Mouse (Mus musculus) mesoderm, embryonic 11.5 days (tissue): ENCODE data around the gene Crtc1.

ENCODE experiments used
- DNase-seq: peaks from one replicate; pipeline ENCODE4 v3.0.0-alpha.2; 2012; ENCODE audit warnings: low read depth, low spot score

The Crtc1 gene

DNA sequence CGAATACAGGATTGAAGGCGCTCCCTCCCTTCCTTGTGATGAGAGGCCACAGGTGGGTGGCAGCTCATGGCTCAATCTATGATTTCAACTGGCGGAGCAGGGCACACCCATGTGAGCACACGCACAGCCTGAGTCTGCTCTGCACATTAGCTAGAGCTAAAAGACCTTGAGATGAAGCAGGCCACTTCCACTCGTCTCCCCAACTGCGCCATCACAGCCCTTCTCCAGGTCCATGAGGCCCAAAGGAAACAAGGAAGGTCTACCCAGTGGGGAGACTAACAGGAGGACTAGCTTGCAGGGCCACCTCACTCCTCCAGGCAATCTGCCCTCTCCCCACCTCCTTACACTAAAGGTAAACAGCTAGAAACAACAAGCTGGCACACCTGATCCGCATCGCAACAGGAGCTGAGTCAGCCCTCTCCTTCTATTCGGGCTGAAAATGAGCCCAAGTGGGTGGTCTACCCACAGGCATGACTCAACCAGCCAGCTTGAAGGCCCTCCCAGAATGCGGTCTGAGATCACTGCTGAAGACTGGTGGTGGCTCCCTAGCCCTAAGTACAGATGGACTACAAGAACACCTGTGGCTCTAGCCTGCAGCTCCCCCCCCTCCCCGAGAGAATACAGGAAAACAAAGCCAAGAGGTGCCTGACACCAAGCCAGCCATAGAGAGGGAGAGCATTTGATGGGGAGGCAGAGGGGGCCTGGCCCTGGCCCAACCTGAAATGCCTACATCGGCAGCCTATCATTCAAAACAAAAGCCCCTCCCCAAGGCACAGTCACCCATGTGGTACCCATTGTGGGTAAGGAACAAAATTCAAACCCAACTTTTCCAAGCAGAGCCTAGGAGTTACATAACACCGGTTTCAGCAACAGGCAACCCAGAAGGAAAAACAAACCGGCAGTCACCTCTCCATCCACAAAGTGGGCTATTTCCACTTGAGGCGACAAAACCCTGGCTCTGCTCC, 88.1 kb downstream of the Crtc1 start:
- DNase-seq, result no peak

DNA sequence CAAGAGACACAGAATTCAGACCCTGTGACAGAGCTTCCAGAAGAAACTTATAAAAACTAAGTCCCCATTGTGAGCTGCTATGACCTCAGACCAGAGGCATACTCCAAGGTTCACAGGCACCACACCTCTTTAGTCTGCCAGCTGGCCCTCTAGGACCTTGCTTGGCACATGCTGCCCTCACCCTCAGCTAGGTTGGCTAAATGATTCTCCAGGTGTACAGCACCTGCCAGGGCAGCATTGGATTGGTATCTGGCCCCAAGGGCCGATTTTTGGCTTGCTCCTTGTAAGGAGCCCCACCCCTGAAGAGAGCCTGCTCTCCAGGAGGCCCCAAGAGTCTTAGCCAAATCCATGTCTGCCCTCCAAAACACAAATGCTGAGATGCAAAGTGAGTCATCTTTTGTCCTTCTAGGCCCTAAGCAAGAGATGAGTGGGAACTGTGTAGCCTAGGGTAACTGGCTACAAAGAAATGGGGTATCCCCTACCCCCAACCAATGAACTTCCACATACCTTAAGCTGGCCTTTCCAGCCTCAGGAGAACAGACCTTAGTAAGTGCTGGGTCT, 91.4 kb downstream of the Crtc1 start:
- no peak for DNase-seq

DNA sequence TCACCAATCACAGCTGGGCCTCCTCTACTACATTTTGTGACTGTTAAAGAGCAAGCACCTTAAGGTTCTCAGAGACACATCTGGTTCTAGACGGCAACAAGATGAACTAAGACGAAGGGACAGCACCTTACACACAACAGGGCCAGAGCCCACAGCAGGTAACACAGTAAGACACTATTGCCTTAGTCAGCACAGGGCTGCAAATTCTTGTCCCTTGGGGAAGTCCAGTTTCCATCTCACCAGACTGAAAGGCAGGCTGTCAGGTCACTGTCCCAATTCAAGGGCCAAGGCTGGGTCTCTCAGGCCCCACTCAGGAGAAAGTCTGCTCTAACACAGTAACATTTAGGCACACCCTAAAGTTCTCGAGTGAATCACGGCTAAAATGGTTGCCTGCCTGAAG, 91.9 kb downstream of the Crtc1 start:
- DNase-seq, result no peak

DNA sequence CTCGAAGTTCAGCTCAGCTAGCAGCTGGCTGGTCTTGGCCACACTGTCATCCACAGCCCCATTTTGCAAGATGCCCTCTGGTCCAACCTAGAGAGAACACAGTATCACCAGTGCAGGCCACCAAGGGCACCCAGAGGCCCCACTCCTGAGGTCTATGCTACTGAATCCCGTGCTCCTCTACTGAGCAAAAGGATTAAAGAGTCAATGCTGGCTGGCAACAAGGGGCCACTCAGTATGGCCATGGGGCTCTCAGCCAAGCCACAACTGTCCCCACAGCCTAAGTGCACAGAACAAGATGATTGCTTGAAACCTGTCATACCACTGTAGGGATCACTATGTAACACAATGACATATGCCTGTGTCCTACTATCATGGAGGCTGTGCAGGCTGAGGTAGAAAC, 95.1 kb downstream of the Crtc1 start:
- no peak for DNase-seq

DNA sequence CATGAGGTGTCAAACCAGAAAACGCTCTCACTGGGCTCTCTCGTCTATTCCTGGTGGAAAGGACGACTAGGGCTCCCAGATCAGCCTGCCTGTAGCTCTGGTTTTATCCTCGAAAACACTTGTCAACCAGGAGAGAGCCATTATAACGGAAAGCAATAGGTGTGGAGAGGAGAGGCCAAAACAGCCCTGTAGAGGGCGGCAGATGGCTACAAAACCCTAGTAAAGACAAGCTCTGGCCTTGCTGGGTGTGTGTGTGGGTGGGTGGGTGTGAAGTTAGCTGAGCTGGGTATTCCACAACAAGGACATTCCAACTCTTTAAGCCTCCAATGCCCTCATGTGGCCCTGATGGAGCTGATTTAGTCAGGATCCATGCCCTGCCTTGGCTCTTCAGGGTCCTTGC, 95.7 kb downstream of the Crtc1 start:
- DNase-seq, result peak; percentile 50

DNA sequence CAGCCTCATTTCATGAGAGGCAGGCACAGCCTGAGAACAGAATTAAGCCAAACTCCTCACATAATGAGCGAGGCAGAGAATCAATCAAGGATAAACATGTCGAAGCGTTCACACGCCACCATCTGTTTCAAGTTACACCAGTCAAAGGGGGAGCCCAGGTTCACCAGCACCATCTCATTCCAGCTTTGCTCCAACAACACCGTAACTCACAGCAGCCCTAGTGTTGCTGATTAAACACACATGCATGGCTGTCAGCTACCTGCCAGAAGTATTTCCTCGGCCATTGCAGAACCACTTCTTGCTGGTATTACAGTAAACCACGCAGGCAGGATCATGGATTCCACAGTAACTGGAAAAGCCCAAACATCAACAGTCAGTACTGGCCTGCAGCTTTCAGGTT, 96.3 kb downstream of the Crtc1 start:
- DNase-seq, result peak; percentile 30

DNA sequence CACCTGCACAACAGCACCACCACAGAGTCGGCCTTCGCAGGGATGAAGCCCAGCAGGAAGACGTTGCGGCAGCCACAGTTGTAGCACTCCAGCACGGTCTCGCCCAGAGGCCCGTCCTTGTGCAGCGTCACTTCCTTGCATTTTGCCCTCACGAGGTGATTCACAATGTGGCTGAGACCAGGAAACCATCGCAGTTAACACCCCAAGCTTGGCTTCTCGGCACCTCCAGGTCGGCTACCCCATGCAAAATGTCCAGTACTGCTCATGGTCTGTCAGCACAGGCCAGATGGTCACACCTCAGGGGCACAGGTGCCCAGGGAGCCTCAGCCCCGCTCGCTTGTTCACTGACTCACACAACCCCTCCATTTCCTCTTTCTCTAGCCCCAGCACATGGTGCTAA, 97.4 kb downstream of the Crtc1 start:
- DNase-seq, result no peak

DNA sequence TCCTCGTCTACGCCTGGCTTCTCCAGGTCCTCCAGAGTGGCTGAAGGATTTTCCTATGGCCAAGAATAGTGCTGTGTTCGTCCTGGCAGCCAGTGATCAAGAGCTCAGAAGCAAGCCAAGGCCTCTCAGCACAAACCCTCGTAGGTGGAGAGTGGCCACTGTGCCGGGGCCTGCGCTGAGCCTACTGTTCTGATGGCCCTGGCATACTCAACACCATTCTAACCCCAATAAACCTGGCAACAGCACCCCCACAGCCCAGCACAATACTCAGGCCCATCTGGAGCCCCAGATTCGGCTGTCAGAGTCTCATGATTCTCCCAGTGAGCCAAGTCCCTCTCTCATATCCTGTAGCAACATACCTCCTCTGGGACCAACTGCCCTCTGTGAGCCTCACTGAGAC, 98.7 kb downstream of the Crtc1 start:
- DNase-seq, result no peak

DNA sequence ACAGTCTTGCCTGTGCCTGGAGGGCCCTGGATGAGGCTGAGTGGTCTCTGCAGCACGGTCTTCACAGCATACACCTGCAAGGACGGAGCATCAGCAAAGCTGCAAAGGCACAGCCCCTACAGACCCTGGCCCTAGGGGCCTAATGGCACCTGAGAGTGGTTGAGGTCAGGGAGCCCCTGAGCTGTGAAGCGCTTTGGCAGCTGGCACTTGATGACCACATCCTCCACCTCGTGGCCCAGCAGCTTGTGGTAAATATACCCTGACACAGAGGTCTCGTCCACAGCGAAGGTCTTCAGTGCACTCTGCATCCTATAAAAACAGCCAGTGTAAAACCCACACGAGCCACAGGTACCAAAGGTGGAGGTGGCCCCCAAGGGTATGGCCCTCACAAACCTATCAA, 100.4 kb downstream of the Crtc1 start:
- DNase-seq, result no peak

DNA sequence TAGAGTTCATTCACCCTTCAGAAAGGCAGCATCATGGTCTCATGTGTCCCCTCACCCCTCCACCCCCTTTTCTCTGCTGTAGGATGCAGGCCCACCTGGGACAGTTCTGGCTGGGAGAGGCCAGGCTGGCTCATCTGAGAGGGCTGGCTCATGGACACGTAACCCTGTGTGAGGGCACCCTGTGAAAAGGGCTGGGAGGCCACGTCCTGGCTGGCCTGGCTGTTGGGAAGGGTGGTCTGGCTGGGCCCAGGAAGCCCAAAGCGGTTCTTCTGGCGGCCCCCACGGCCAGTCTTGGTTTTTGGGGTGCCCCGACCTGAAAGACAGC, 106.5 kb downstream of the Crtc1 start:
- no peak for DNase-seq
